Mouse (Mus musculus) stomach, embryonic 15.5 days (tissue): Measurements from ENCODE around the gene Prmt8. TPM values are rescaled to one million over a fixed set of nuclear protein-coding genes. Genes with fewer than 3 reads are reported as not detected.

Experiments
- ATAC-seq: fragments of 200-750 bp; cut with Nextera tagmentation; 2 replicates; pipeline ENCODE4 v1.8.0; 2017; ENCODE audit warnings: low read depth, moderate number of reproducible peaks, moderate TSS enrichment; ENCODE audit not compliant: insufficient read depth, low FRiP score
- H3K27ac ChIP-seq: fragments of 300-500 bp; sonication (generic); 2 replicates; pipeline ENCODE4 v1.5.1; 2015; ENCODE audit warnings: mild to moderate bottlenecking, inconsistent platforms
- H3K27me3 ChIP-seq: fragments of 300-500 bp; sonication (generic); replicated peaks from 2 replicates; pipeline ENCODE4 v1.6.1; 2015; ENCODE audit warnings: inconsistent platforms
- H3K36me3 ChIP-seq: fragments of 300-500 bp; sonication (generic); 2 replicates; pipeline ENCODE4 v1.6.1; 2015; ENCODE audit warnings: inconsistent platforms
- H3K4me1 ChIP-seq: fragments of 300-500 bp; sonication (generic); 2 replicates; pipeline ENCODE4 v1.6.1; 2015; ENCODE audit warnings: inconsistent platforms
- H3K4me2 ChIP-seq: fragments of 300-500 bp; sonication (generic); 2 replicates; pipeline ENCODE4 v1.6.1; 2015; ENCODE audit warnings: mild to moderate bottlenecking, inconsistent platforms
- H3K4me3 ChIP-seq: fragments of 300-500 bp; sonication (generic); replicated peaks from 2 replicates; pipeline ENCODE4 v1.5.1; 2015; ENCODE audit warnings: inconsistent platforms
- H3K9ac ChIP-seq: fragments of 300-500 bp; sonication (generic); 2 replicates; pipeline ENCODE4 v1.6.1; 2015; ENCODE audit warnings: inconsistent platforms
- H3K9me3 ChIP-seq: fragments of 300-500 bp; sonication (generic); 2 replicates; pipeline ENCODE4 v1.6.1; 2016; ENCODE audit warnings: inconsistent platforms
- WGBS: fragments of 180-500 bp; shearing (Covaris S2); methylation state at CpG from one replicate; pipeline ENCODE4 v1.1.7; 2015; 5-methylcytosine and 5-hydroxymethylcytosine counted together
- polyA plus RNA-seq: library from polyadenylated mRNA; unstranded; fragments of >200 nt; fragmentation: Nextera tagmentation; extraction: Ambion mirVana; gene quantifications from 2 replicates; pipeline ENCODE4 v1.2.1, GENCODE M21; 2015

The Prmt8 gene
- polyA plus RNA-seq, 1 experiment from 2014 or later = 0.10 TPM

- no peak overlapping the region for H3K27ac ChIP-seq
- H3K36me3 ChIP-seq = no peaks in the 10 kb centered on the region
- no peak for ATAC-seq
- peaks cover 15% of the 10 kb centered on the region; the same call in 1 of the 2 replicates for H3K4me1 ChIP-seq
- peaks cover 58% of the 10 kb centered on the region for H3K27me3 ChIP-seq
- no peak overlapping the region for H3K4me3 ChIP-seq
- H3K9ac ChIP-seq = no peak overlapping the region
- 35% methylated on average over 5 of the region's 5 CpGs for WGBS
- H3K4me2 ChIP-seq = no peak overlapping the region
- H3K9me3 ChIP-seq = no peaks in the 10 kb centered on the region
These were observed 3.7 kb downstream of the Prmt8 start for GRCm38 (mm10) chr6:127765573-127765972.

DNA sequence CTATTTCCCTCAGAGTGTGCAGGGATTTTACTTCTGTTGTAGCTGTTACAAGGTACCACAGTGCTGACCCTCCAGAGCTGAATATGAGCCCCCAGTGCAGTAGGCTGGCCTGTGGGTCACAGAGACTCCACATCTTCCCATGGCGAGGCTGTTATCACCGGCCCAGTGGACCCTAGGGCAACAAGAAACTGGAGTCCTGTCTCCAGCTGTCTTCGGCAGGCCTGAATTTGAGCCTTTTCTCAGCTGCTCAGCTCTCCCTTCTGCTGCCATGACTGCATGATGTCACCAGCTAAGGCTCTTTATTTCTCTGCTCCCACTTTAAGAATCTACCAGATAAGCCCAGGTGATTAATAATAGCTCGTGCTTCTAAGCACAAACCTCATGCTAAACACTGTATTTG lies 11.0 kb downstream of the Prmt8 start:
- Histone ChIP-seq H3K9ac (no peak overlapping the region), H3K27me3 (no peaks in the 10 kb centered on the region), H3K27ac (no peak overlapping the region), H3K9me3 (no peaks in the 10 kb centered on the region), H3K4me1 (no peaks in the 10 kb centered on the region), H3K4me2 (no peak overlapping the region), H3K36me3 (no peaks in the 10 kb centered on the region), H3K4me3 (no peak overlapping the region)
- ATAC-seq = no peak
- WGBS = 50% methylated on average over 4 of the region's 4 CpGs

DNA sequence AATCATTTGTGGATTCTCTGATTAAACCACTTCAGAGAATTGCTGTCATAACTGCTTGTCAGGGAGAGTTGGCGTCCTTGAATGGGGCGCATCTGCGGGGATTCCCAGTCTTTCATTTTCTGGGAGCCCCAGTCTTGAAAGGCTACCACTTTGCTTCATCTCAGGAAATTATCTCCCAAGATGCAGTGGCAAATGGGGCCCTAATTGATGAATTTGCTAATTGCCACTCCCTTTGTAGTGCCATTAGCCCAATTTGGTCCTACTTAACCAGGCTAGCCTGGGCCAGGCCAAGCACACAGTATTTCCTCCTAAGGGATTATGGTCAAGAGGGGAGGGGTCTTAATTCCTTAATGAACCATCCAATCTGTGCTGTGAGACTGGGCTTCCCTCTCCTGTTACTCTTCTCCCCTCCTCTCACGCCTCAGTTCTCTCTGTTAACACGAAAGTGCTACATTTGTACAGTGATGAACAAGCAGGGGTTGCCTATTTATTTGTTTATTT lies 11.6 kb downstream of the Prmt8 start:
- 83% methylated on average over 5 of the region's 5 CpGs for WGBS
- Histone ChIP-seq H3K27me3 (no peaks in the 10 kb centered on the region), H3K27ac (no peak overlapping the region), H3K4me1 (no peaks in the 10 kb centered on the region), H3K4me3 (no peak overlapping the region), H3K9me3 (no peaks in the 10 kb centered on the region), H3K36me3 (no peaks in the 10 kb centered on the region), H3K4me2 (no peak overlapping the region), H3K9ac (no peak overlapping the region)
- ATAC-seq = no peak

DNA sequence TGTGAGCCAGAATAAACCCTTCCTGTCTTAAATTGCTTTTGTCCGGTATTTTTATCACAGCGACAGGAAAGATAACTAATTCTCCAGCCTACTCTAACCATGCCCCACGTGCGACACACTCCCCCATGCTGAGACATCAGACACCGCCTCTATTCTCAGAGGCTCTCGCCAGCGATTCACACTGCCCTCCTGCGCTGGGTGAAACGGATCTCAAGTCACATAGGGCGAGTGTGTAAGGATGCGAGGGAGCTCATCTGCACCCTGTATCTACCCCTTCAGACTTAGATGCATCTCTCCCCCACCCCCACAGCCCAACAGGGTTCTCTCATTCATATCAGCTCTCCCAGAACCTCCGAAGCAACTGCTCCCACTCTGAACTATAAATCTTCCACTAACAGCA lies 12.4 kb downstream of the Prmt8 start:
- ATAC-seq = no peak
- no peak overlapping the region for H3K9ac ChIP-seq
- H3K9me3 ChIP-seq = no peaks in the 10 kb centered on the region
- no peak overlapping the region for H3K4me2 ChIP-seq
- 50% methylated on average over 12 of the region's 12 CpGs for WGBS
- H3K27ac ChIP-seq = no peak overlapping the region
- H3K4me1 ChIP-seq = no peaks in the 10 kb centered on the region
- no peak overlapping the region for H3K4me3 ChIP-seq
- no peaks in the 10 kb centered on the region for H3K27me3 ChIP-seq
- H3K36me3 ChIP-seq = no peaks in the 10 kb centered on the region

DNA sequence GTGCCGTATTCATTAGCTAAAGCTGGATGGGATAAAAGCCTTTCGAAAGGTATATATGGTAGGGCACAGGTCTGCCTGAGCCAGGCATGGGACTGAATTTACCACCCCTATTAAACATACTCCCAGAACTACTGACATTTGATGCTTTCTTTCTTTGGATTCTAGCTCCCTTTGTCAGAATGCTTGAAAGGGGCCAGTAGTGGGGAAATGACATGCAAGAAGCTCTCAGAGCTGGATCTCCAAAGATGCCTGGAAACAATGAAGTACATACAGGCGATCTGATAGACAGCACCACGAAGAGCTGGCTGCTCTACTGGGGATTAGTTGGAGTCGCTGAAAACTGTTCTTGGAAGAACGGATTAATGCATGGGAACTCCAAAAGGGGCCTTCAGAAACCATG lies 16.0 kb downstream of the Prmt8 start:
- no peaks in the 10 kb centered on the region for H3K36me3 ChIP-seq
- no peak overlapping the region for H3K4me3 ChIP-seq
- no peaks in the 10 kb centered on the region for H3K9me3 ChIP-seq
- H3K27me3 ChIP-seq = no peaks in the 10 kb centered on the region
- no peak overlapping the region for H3K9ac ChIP-seq
- ATAC-seq = no peak
- no peaks in the 10 kb centered on the region for H3K4me1 ChIP-seq
- 73% methylated on average over 6 of the region's 6 CpGs for WGBS
- no peak overlapping the region for H3K27ac ChIP-seq
- H3K4me2 ChIP-seq = no peak overlapping the region

- no peaks in the 10 kb centered on the region for H3K36me3 ChIP-seq
- no peaks in the 10 kb centered on the region for H3K27me3 ChIP-seq
- H3K4me1 ChIP-seq = no peaks in the 10 kb centered on the region
- H3K4me2 ChIP-seq = no peak overlapping the region
- no peak overlapping the region for H3K9ac ChIP-seq
- ATAC-seq = no peak
- no peaks in the 10 kb centered on the region for H3K9me3 ChIP-seq
- 41% methylated on average over 3 of the region's 3 CpGs for WGBS
- H3K27ac ChIP-seq = no peak overlapping the region
- no peak overlapping the region for H3K4me3 ChIP-seq
These were observed 16.6 kb downstream of the Prmt8 start for GRCm38 (mm10) chr6:127752681-127753080.

DNA sequence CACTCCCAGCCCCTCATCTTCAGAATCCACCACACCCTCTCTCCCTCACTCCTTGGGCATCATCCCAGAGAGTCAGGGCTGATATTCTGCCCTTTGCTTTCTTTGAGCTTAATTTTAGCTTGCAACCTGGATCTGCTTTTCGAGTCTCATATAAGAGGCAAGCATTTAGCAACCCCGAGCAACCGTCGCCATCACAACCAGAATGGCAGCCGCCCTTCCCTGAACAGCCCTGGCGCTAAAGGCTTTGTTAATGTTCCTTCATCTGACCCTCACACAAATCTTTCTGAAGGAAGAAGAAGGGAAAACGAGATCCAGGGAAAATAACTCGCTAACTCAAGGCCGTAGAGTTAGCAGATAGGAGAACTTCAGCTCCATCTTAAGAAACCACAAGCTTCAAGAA lies 17.8 kb downstream of the Prmt8 start:
- no peak overlapping the region for H3K4me2 ChIP-seq
- no peaks in the 10 kb centered on the region for H3K4me1 ChIP-seq
- no peak overlapping the region for H3K9ac ChIP-seq
- H3K9me3 ChIP-seq = no peaks in the 10 kb centered on the region
- no peak overlapping the region for H3K4me3 ChIP-seq
- ATAC-seq = no peak
- no peak overlapping the region for H3K27ac ChIP-seq
- no peaks in the 10 kb centered on the region for H3K36me3 ChIP-seq
- no peaks in the 10 kb centered on the region for H3K27me3 ChIP-seq
- WGBS = 87% methylated on average over 9 of the region's 9 CpGs

DNA sequence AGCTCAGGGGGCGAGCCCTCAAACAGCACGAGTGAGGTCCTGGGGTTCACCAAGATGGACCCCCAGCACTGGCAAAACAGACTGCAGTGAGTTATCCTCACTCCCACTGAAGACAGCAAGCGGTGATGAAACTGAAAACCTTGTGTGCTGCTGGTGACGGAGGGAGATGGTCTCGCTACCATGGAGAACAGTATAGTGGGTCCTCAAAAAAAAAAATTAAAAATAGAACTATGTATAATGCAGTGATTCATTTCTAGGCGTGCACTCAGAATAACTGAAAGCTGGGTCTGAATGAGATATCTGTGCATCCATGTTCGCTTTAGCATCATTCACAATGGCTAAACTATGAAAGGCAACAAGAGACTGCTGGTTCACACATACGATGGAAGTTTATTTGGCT lies 20.5 kb downstream of the Prmt8 start:
- no peaks in the 10 kb centered on the region for H3K36me3 ChIP-seq
- no peak overlapping the region for H3K4me3 ChIP-seq
- no peak overlapping the region for H3K27ac ChIP-seq
- H3K27me3 ChIP-seq = no peaks in the 10 kb centered on the region
- no peak for ATAC-seq
- whole genome bisulfite sequencing = 82% methylated on average over 8 of the region's 8 CpGs
- no peaks in the 10 kb centered on the region for H3K9me3 ChIP-seq
- H3K4me1 ChIP-seq = no peaks in the 10 kb centered on the region
- no peak overlapping the region for H3K4me2 ChIP-seq
- H3K9ac ChIP-seq = no peak overlapping the region

GRCm38 (mm10) chr6:127742290-127742689 lies 27.0 kb downstream of the Prmt8 start:
- Histone ChIP-seq H3K4me3 (no peak overlapping the region), H3K9me3 (no peaks in the 10 kb centered on the region), H3K9ac (no peak overlapping the region), H3K4me1 (no peaks in the 10 kb centered on the region), H3K36me3 (no peaks in the 10 kb centered on the region), H3K27ac (no peak overlapping the region), H3K4me2 (no peak overlapping the region), H3K27me3 (no peaks in the 10 kb centered on the region)
- WGBS = 86% methylated on average over 12 of the region's 12 CpGs
- ATAC-seq = no peak

DNA sequence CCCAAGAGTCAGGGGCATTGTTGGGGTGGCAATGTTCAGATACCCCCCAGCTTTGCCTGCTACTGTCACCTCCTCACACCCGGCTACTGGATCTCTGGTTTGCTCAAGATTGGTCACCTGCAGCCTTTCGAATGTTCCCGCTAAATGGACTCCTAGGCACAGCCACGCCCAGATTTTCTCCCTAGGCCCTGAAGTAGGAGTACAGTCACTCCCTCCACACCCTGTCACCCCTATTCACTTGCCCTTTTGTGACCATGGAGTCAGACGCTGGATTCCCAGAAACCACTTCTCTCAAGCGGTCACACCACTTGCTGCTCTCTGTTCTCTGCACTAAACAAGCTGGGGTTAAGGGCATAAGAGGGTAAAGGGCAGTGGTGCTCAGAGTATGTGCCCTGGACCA lies 28.1 kb downstream of the Prmt8 start:
- WGBS = 70% methylated on average over 6 of the region's 6 CpGs
- Histone ChIP-seq H3K9ac (no peak overlapping the region), H3K27me3 (no peaks in the 10 kb centered on the region), H3K27ac (no peak overlapping the region), H3K36me3 (no peaks in the 10 kb centered on the region), H3K4me3 (no peak overlapping the region), H3K4me1 (no peaks in the 10 kb centered on the region), H3K4me2 (no peak overlapping the region), H3K9me3 (no peaks in the 10 kb centered on the region)
- ATAC-seq = no peak

DNA sequence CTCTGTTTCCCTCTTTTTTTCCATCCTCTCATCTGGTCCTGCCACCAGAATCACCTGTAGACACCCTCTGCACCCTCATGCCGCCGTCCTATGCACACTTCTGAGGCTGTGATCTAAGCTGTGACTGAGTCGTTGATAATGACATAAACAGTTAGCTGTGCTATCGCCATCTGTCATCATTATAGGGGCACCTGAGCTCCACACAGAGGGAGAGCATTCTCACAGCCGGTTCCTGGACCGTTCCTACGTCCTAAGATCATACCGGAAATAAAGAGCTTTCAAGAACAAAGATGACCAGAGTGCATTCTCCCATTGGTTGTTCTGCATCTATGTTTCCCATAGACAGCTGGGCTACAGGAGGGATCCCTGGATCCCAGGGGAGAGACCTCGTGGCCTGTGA lies 28.6 kb downstream of the Prmt8 start:
- Histone ChIP-seq H3K27me3 (no peaks in the 10 kb centered on the region), H3K4me3 (no peak overlapping the region), H3K36me3 (no peaks in the 10 kb centered on the region), H3K9me3 (no peaks in the 10 kb centered on the region), H3K27ac (no peak overlapping the region), H3K4me1 (no peaks in the 10 kb centered on the region), H3K9ac (no peak overlapping the region), H3K4me2 (no peak overlapping the region)
- WGBS = 63% methylated on average over 9 of the region's 9 CpGs
- no peak for ATAC-seq

DNA sequence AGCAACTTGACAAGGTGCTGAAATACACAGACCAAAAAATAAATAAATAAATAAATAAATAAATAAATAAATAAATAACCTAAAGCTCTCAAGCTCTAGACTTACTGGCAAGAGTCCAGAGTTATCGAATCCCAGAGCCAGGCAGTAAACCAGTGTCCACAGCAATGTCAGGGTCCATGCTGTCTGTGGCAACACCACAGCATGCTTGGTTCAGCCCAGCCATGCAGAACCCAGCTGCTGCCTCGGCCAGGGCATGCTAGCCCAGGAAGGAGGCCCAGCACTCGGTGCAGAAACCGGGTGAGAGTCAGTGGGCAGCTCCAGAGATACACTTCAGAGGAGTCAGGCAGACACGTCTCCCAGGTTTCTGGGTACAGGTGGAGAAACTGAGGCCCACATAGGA lies 29.4 kb downstream of the Prmt8 start:
- WGBS = 79% methylated on average over 5 of the region's 5 CpGs
- H3K27me3 ChIP-seq = no peaks in the 10 kb centered on the region

More for the DNA sequence above, 29.4 kb downstream of the Prmt8 start:
- Histone ChIP-seq H3K9ac (no peak overlapping the region), H3K4me2 (no peak overlapping the region), H3K9me3 (no peaks in the 10 kb centered on the region), H3K4me1 (no peaks in the 10 kb centered on the region), H3K27ac (no peak overlapping the region), H3K36me3 (no peaks in the 10 kb centered on the region), H3K4me3 (no peak overlapping the region)
- no peak for ATAC-seq
